Mouse (Mus musculus) frontal cortex, postnatal 36 days (tissue): Measurements from ENCODE around the gene Atp6v0a1.

Experiments
- DNase-seq, 2 experiments: peaks; one replicate each; pipeline ENCODE4 v3.0.0; 2022; ENCODE audit warnings: low spot score in 2 of 2

Gene Atp6v0a1

GRCm38 (mm10) chr11:101085617-101086322, 76.5 kb downstream of the Atp6v0a1 start:
- DNase-seq, result no peak

DNA sequence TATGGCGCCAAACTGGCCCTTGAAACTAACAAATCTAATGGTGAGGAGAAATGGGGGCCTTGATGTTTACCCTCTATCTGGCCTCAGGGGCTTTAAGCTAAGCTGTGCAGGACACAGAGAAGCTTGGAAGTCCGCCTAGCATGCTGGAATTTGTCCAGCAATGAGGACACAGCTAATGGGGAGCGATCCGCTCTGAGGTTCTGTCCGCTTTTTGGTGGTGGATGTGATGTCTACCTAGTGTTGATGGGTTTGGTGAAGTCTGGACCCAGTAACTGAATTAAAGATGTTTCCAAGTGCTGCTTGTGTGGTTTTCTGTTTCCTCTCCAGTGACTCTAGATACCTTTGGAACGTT, 77.0 kb downstream of the Atp6v0a1 start:
- DNase-seq, result no peak

GRCm38 (mm10) chr11:101086756-101087681, 77.8 kb downstream of the Atp6v0a1 start, which contains the start of gene Mlx:
Mlx (plus strand) TSS chr11:101087277.
- peak; percentile 91 to 95 for DNase-seq

DNA sequence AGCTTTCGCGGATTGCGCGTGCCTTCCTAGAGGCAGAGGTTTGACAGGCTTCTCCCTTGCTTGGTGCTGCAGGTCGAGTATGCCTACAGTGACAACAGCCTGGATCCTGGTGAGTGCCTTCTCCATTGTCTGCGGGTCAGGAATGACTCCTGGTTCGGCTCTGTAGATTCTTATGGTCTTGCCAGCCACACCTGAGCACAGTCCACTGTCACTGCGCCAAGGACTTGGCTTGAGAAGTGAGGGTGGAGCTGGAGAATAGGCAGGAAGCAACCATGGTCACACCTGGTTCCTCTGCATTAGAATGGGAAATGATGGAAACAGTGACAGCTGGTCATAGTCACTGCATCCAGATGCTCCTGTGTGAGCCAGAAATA, 78.4 kb downstream of the Atp6v0a1 start:
- DNase-seq, result no peak

- no peak for DNase-seq
Observed at GRCm38 (mm10) chr11:101089931-101090330, 80.7 kb downstream of the Atp6v0a1 start.

- peak; percentile 22 to 34 for DNase-seq
Observed at GRCm38 (mm10) chr11:101094930-101095313, 85.7 kb downstream of the Atp6v0a1 start.

DNA sequence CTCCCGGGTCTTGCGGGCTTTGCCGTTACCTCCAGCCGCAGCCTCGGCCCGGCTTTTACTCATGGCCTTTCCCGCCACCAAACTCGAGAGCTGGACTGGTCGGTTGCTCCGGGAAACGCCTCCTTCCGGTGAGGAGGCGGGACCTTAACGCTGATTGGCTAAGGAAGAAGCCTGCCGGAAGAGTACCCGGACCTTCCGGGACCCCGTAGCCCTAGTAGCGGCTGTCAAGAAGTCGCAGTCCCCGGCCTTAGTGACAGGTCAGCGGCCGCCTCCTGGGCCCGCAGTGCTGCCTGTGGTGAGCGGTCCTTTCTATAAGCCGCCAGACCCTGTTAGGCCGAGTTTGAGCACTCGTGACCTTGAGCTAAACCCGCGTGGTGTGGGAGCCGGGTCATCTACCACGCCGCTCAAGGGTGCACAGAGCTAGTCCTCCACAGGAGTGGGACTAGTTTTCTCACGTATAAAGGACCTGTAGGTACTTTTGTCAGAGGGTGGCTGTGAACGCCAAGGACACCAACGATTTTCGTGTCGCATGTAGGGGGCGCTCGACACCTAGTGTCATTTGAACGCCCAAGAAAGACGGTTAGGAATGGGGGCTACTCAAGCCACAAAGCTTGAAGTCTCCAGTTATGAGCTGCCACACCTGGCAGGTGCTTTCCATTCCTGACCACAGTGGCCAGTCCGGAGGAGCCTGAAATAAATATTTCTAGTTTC, 86.2 kb downstream of the Atp6v0a1 start, which contains the start of gene Psmc3ip:
Psmc3ip (minus strand) TSS at position 123 of the 711 bp plus-strand sequence.
- peak; percentile 92 to 94 for DNase-seq

DNA sequence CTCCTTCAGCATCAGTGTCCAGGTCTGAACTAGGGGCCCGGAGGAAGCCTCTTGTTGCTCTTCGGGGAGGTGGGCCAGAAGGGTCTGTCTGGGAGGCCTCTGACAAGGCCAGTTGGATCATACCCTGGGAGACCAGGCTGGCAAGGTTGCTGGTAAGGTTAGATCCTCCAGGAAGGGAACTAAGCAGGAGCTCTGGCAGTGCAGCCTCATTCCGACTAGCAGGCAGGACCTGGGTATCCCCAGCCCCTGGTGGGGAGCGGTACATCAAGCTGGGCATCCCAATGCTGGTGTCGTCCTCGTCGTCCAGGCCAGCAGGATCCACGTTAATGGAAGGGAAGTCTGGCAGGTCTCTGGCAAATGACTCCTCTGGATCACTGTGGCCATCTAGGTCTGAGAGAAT, 89.0 kb downstream of the Atp6v0a1 start:
- DNase-seq, result no peak

DNA sequence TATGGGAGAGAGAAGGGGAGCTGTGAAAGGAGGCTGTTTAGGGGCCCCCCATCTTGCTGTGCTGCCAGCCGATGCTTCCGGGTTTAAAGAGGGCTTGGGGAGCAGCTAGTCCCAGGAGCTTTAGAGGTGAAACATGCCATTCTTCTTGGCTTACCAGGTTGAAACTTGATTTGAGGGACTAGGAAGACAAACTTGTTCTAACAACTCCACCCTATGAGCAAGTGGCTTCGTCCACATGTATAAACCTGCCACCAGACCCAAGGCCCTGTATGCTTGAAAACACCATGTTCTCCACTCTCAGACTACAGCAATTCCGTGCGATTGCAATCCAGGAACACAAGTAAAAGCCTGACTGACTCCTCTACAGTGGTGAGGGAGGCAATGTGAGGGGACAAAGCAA, 93.8 kb downstream of the Atp6v0a1 start:
- no peak for DNase-seq

DNA sequence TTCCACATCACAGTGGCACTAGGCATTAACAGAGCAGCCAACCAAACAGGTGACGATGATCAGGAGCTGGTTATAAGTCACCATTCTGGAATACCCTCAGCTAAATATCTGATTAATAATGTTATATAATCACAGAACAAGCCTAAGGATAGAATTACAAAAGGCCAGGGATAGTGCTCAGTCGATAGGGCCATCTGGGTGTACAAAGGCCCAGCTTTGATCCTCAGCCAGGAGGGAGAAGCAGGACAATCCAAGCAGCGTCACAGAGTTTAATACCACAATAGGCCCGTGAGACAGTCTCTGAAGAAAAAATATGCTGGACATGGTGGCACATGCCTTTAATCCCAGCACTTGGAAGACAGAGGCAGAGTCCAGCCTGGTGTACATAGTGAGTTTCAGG, 100.1 kb downstream of the Atp6v0a1 start:
- DNase-seq, result no peak

- DNase-seq, result no peak
Observed at GRCm38 (mm10) chr11:101110708-101111107, 101.5 kb downstream of the Atp6v0a1 start.

GRCm38 (mm10) chr11:101111178-101111577, 101.9 kb downstream of the Atp6v0a1 start:
- DNase-seq, result no peak

GRCm38 (mm10) chr11:101112186-101112585, 102.9 kb downstream of the Atp6v0a1 start:
- no peak for DNase-seq
